Mouse (Mus musculus): ENCODE data around the gene Ski. TPM values are rescaled to one million over a fixed set of nuclear protein-coding genes. Genes with fewer than 3 reads are reported as not detected.
A peak's percentile ranks its signal among the peaks of the same experiment; 100 is the strongest.

Gene Ski
- polyA plus RNA-seq, 1 experiment from 2014 or later, result 14.3 TPM

DNA sequence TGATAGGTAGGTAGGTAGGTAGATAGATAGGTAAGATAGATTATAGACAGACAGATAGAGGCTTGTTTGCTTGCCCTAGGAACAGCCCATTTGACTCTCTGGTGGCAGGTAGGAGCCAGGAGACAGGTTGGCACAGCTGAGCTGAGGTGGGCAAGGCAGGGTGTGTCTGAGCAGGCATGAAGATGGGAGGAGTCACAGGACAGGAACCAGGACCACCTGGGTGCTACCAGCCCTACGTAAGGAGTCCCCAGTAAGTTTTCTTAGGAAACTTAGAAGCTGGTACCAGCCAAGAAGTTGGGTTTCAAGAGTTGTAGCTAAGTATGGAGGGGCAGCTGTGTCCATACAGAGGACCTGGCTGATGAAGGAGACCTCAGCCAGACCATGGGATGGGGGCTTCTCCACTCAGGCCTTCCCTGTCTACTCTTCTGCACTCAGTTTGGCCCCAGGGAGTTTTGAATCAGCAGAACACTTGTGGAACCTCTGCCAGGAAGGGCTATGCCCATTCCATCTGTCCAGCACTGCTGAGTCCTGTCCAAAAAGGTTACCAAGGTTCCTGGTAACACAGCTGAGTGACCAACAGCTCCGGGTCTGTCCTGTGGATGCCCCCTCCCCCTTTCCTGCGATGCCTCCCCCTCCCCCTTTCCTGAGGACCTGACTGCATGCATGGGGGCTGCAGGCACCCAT lies 68.9 kb downstream of the Ski start:
- DNase-seq, result no peak
- Histone ChIP-seq H3K36me3 (ENCODE audit: control insufficient read depth, insufficient read depth, low read length) (peaks cover 42% of the 10 kb centered on the region), H3K4me3 (replicated peaks; ENCODE audit: low read depth, low read length) (no peak overlapping the region), H3K9me3 (ENCODE audit: control insufficient read depth, low read length) (no peaks in the 10 kb centered on the region), H3K4me1 (ENCODE audit: control insufficient read depth, insufficient read depth, low read length) (peaks cover 9% of the 10 kb centered on the region; the same call in 1 of the 2 replicates), H3K4me2 (ENCODE audit: low read length) (no peak overlapping the region), H3K27ac (replicated peaks; ENCODE audit: low read depth, low read length) (no peak overlapping the region), H3K9ac (replicated peaks; ENCODE audit: low read length) (no peak overlapping the region), H3K27me3 (ENCODE audit: control insufficient read depth, insufficient read depth, low read length) (no peaks in the 10 kb centered on the region)
- no peak for ATAC-seq (ENCODE audit: low FRiP score, low TSS enrichment)
- 86% methylated on average over 3 of the region's 3 CpGs for WGBS

- H3K9ac ChIP-seq (replicated peaks; ENCODE audit: low read length), result no peak overlapping the region
- WGBS, result 92% methylated on average over 6 of the region's 6 CpGs
- H3K4me3 ChIP-seq (replicated peaks; ENCODE audit: low read depth, low read length), result no peak overlapping the region
- no peaks in the 10 kb centered on the region for H3K9me3 ChIP-seq (ENCODE audit: control insufficient read depth, low read length)
- H3K4me1 ChIP-seq (ENCODE audit: control insufficient read depth, insufficient read depth, low read length), result peaks cover 9% of the 10 kb centered on the region; the same call in 1 of the 2 replicates
- H3K4me2 ChIP-seq (ENCODE audit: low read length), result no peak overlapping the region
- no peak overlapping the region for H3K27ac ChIP-seq (replicated peaks; ENCODE audit: low read depth, low read length)
- ATAC-seq (ENCODE audit: low FRiP score, low TSS enrichment) (no peak), DNase-seq (no peak)
- peaks cover 32% of the 10 kb centered on the region for H3K36me3 ChIP-seq (ENCODE audit: control insufficient read depth, insufficient read depth, low read length)
- H3K27me3 ChIP-seq (ENCODE audit: control insufficient read depth, insufficient read depth, low read length), result no peaks in the 10 kb centered on the region
Measured at GRCm38 (mm10) chr4:155152476-155152875, 69.9 kb downstream of the Ski start.

DNA sequence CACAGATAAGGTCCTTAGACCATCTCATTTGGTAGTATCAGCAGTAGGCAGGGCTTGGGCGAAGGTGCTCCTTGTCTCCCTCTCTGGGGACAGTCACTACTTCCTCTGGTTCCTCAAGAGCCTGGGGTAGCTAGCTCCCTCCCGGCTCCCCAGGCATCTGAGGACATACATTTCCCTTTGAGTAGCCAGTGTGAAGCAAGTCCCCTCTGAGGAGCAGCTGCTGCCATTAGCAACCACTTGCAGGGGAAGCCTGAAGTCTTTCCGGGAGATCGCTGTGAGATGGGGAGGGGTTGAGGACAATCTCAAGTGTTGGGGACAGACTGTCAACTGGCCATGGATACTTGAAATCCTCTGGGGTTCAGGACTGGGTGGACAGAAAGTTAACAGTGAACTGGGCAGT lies 70.5 kb downstream of the Ski start:
- no peaks in the 10 kb centered on the region for H3K27me3 ChIP-seq (ENCODE audit: control insufficient read depth, insufficient read depth, low read length)
- ATAC-seq (ENCODE audit: low FRiP score, low TSS enrichment) (no peak), DNase-seq (no peak)
- H3K4me2 ChIP-seq (ENCODE audit: low read length), result no peak overlapping the region
- WGBS, result 86% methylated on average over 4 of the region's 4 CpGs
- H3K36me3 ChIP-seq (ENCODE audit: control insufficient read depth, insufficient read depth, low read length), result peaks cover 25% of the 10 kb centered on the region
- no peaks in the 10 kb centered on the region for H3K9me3 ChIP-seq (ENCODE audit: control insufficient read depth, low read length)
- H3K9ac ChIP-seq (replicated peaks; ENCODE audit: low read length), result no peak overlapping the region
- peaks cover 9% of the 10 kb centered on the region; the same call in 1 of the 2 replicates for H3K4me1 ChIP-seq (ENCODE audit: control insufficient read depth, insufficient read depth, low read length)
- H3K27ac ChIP-seq (replicated peaks; ENCODE audit: low read depth, low read length), result no peak overlapping the region
- no peak overlapping the region for H3K4me3 ChIP-seq (replicated peaks; ENCODE audit: low read depth, low read length)

DNA sequence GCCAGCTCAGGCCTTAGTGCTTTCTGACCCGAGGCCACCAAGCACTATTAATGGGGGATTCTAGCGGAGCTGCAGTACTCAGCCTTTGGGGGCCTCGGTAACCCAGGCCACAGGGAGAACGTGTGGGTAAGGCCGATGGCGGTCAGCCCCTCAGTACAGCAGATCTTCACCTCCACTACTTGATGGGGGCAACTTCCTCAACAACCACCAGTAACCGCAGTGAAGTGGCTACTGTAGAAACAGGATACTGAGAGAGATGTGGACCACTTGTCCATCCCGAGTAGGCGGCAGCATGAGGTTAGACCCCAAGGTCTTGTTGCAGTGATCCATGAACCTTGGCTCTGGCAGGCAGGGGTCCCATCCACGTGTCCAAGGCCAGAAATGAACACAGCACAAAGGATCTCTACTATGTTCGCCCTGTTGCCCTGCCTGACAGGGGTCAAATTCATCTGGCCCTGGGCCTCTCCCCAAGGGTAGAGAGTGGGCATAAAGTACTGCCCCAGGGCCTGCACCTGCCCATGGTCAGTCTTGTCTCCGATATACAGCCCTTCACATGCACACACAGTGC lies 71.1 kb downstream of the Ski start:
- Histone ChIP-seq H3K4me1 (ENCODE audit: control insufficient read depth, insufficient read depth, low read length) (peaks cover 9% of the 10 kb centered on the region; the same call in 1 of the 2 replicates), H3K27ac (replicated peaks; ENCODE audit: low read depth, low read length) (0 out of 2 replicates have a peak overlapping the region, but pooled peaks have one; percentile 13), H3K36me3 (ENCODE audit: control insufficient read depth, insufficient read depth, low read length) (peaks cover 20% of the 10 kb centered on the region), H3K4me3 (replicated peaks; ENCODE audit: low read depth, low read length) (peak overlapping the region; percentile 41), H3K27me3 (ENCODE audit: control insufficient read depth, insufficient read depth, low read length) (no peaks in the 10 kb centered on the region), H3K9ac (replicated peaks; ENCODE audit: low read length) (peak overlapping the region; percentile 56), H3K4me2 (ENCODE audit: low read length) (peak overlapping the region; percentile 80), H3K9me3 (ENCODE audit: control insufficient read depth, low read length) (no peaks in the 10 kb centered on the region)
- DNase-seq, result no peak
- 58% methylated on average over 12 of the region's 12 CpGs for WGBS
- no peak; the same call in 1 of the 2 replicates for ATAC-seq (ENCODE audit: low FRiP score, low TSS enrichment)

GRCm38 (mm10) chr4:155150276-155151113 lies 71.9 kb downstream of the Ski start:
- Histone ChIP-seq H3K27ac (replicated peaks; ENCODE audit: low read depth, low read length) (0 out of 2 replicates have a peak overlapping the region, but pooled peaks have one; percentile 13), H3K4me2 (ENCODE audit: low read length) (peak overlapping the region; percentile 80), H3K9ac (replicated peaks; ENCODE audit: low read length) (peak overlapping the region; percentile 56), H3K27me3 (ENCODE audit: control insufficient read depth, insufficient read depth, low read length) (no peaks in the 10 kb centered on the region), H3K36me3 (ENCODE audit: control insufficient read depth, insufficient read depth, low read length) (peaks cover 14% of the 10 kb centered on the region; the same call in 1 of the 2 replicates), H3K4me1 (ENCODE audit: control insufficient read depth, insufficient read depth, low read length) (peaks cover 9% of the 10 kb centered on the region; the same call in 1 of the 2 replicates), H3K9me3 (ENCODE audit: control insufficient read depth, low read length) (no peaks in the 10 kb centered on the region), H3K4me3 (replicated peaks; ENCODE audit: low read depth, low read length) (peak overlapping the region; percentile 41)
- DNase-seq (peak; percentile 84), ATAC-seq (ENCODE audit: low FRiP score, low TSS enrichment) (peak; percentile 80)
- WGBS, result 5% methylated on average over 73 of the region's 73 CpGs

- H3K27me3 ChIP-seq (ENCODE audit: control insufficient read depth, insufficient read depth, low read length), result no peaks in the 10 kb centered on the region
- H3K27ac ChIP-seq (replicated peaks; ENCODE audit: low read depth, low read length), result no peak overlapping the region
- ATAC-seq (ENCODE audit: low FRiP score, low TSS enrichment), result no peak
- 84% methylated on average over 6 of the region's 6 CpGs for WGBS
- peaks cover 10% of the 10 kb centered on the region; the same call in 1 of the 2 replicates for H3K36me3 ChIP-seq (ENCODE audit: control insufficient read depth, insufficient read depth, low read length)
- no peak overlapping the region for H3K9ac ChIP-seq (replicated peaks; ENCODE audit: low read length)
- no peak for DNase-seq
- no peak overlapping the region for H3K4me3 ChIP-seq (replicated peaks; ENCODE audit: low read depth, low read length)
- H3K4me2 ChIP-seq (ENCODE audit: low read length), result peak overlapping the region; percentile 80
- no peaks in the 10 kb centered on the region for H3K9me3 ChIP-seq (ENCODE audit: control insufficient read depth, low read length)
- H3K4me1 ChIP-seq (ENCODE audit: control insufficient read depth, insufficient read depth, low read length), result peaks cover 11% of the 10 kb centered on the region; the same call in 1 of the 2 replicates
Measured at GRCm38 (mm10) chr4:155149941-155150275, 72.5 kb downstream of the Ski start.

- H3K4me3 ChIP-seq (replicated peaks; ENCODE audit: low read depth, low read length), result no peak overlapping the region
- H3K4me2 ChIP-seq (ENCODE audit: low read length), result no peak overlapping the region
- WGBS, result 78% methylated on average over 8 of the region's 8 CpGs
- no peak overlapping the region for H3K9ac ChIP-seq (replicated peaks; ENCODE audit: low read length)
- DNase-seq, result no peak
- H3K36me3 ChIP-seq (ENCODE audit: control insufficient read depth, insufficient read depth, low read length), result peaks cover 4% of the 10 kb centered on the region; the same call in 1 of the 2 replicates
- no peak overlapping the region for H3K27ac ChIP-seq (replicated peaks; ENCODE audit: low read depth, low read length)
- no peaks in the 10 kb centered on the region for H3K27me3 ChIP-seq (ENCODE audit: control insufficient read depth, insufficient read depth, low read length)
- peaks cover 17% of the 10 kb centered on the region for H3K4me1 ChIP-seq (ENCODE audit: control insufficient read depth, insufficient read depth, low read length)
- H3K9me3 ChIP-seq (ENCODE audit: control insufficient read depth, low read length), result no peaks in the 10 kb centered on the region
- no peak for ATAC-seq (ENCODE audit: low FRiP score, low TSS enrichment)
Measured at GRCm38 (mm10) chr4:155148910-155149698, 73.3 kb downstream of the Ski start.

GRCm38 (mm10) chr4:155148453-155148852 lies 73.9 kb downstream of the Ski start:
- Histone ChIP-seq H3K36me3 (ENCODE audit: control insufficient read depth, insufficient read depth, low read length) (peaks cover 2% of the 10 kb centered on the region; the same call in 1 of the 2 replicates), H3K27ac (replicated peaks; ENCODE audit: low read depth, low read length) (no peak overlapping the region), H3K4me2 (ENCODE audit: low read length) (no peak overlapping the region), H3K4me3 (replicated peaks; ENCODE audit: low read depth, low read length) (no peak overlapping the region), H3K9ac (replicated peaks; ENCODE audit: low read length) (no peak overlapping the region), H3K4me1 (ENCODE audit: control insufficient read depth, insufficient read depth, low read length) (peaks cover 24% of the 10 kb centered on the region), H3K9me3 (ENCODE audit: control insufficient read depth, low read length) (no peaks in the 10 kb centered on the region), H3K27me3 (ENCODE audit: control insufficient read depth, insufficient read depth, low read length) (no peaks in the 10 kb centered on the region)
- ATAC-seq (ENCODE audit: low FRiP score, low TSS enrichment) (no peak), DNase-seq (no peak)
- WGBS, result 90% methylated on average over 4 of the region's 4 CpGs
